Mouse (Mus musculus): ENCODE measurements around the gene Entpd7. TPM values are rescaled to one million over a fixed set of nuclear protein-coding genes. Genes with fewer than 3 reads are reported as not detected.

Entpd7 gene
- polyA plus RNA-seq (2015; fragmentation: Nextera tagmentation; extraction: Ambion mirVana), result 9.2 and 9.5 TPM in 2 replicates

GRCm38 (mm10) chr19:43689419-43690246, at the start of gene Entpd7:
Entpd7 (plus strand) TSS chr19:43689672.
- ATAC-seq (ENCODE audit: low read depth), result peak; percentile 100
- no peaks in the 10 kb centered on the region for H3K27me3 ChIP-seq (ENCODE audit: control insufficient read depth, insufficient read depth, low read depth, low read length)
- H3K4me3 ChIP-seq (ENCODE audit: low read length), result peak within 1 kb of the TSS; percentile 88
- peak within 1 kb of the TSS; percentile 90 for H3K9ac ChIP-seq (ENCODE audit: low read length)
- WGBS, result under 1% methylated on average over 55 of the region's 60 CpGs
- peak within 1 kb of the TSS; percentile 33; the same call in 1 of the 2 replicates for H3K27ac ChIP-seq (ENCODE audit: low read length)
- no peaks in the 10 kb centered on the region for H3K9me3 ChIP-seq (ENCODE audit: control insufficient read depth, low read length)
- H3K4me1 ChIP-seq (replicated peaks; ENCODE audit: control insufficient read depth, insufficient read depth, low read length), result peaks cover 5% of the 10 kb centered on the region; the same call in 1 of the 2 replicates
- peaks cover 3% of the 10 kb centered on the region for H3K36me3 ChIP-seq (ENCODE audit: control insufficient read depth, insufficient read depth, low read length)
- H3K4me2 ChIP-seq (ENCODE audit: low read depth, low read length), result peak within 1 kb of the TSS; percentile 95

GRCm38 (mm10) chr19:43641833-43642232, 47.6 kb upstream of the Entpd7 start:
- H3K27me3 ChIP-seq (ENCODE audit: control insufficient read depth, insufficient read depth, low read depth, low read length), result no peaks in the 10 kb centered on the region
- H3K36me3 ChIP-seq (ENCODE audit: control insufficient read depth, insufficient read depth, low read length), result no peaks in the 10 kb centered on the region
- WGBS, result 46% methylated on average over 11 of the region's 11 CpGs
- H3K9me3 ChIP-seq (ENCODE audit: control insufficient read depth, low read length), result no peaks in the 10 kb centered on the region
- peak; percentile 71 for ATAC-seq (ENCODE audit: low read depth)
- H3K27ac ChIP-seq (ENCODE audit: low read length), result no peak overlapping the region
- H3K4me3 ChIP-seq (ENCODE audit: low read length), result no peak overlapping the region
- no peak overlapping the region for H3K4me2 ChIP-seq (ENCODE audit: low read depth, low read length)
- no peak overlapping the region for H3K9ac ChIP-seq (ENCODE audit: low read length)
- peaks cover 8% of the 10 kb centered on the region for H3K4me1 ChIP-seq (replicated peaks; ENCODE audit: control insufficient read depth, insufficient read depth, low read length)

DNA sequence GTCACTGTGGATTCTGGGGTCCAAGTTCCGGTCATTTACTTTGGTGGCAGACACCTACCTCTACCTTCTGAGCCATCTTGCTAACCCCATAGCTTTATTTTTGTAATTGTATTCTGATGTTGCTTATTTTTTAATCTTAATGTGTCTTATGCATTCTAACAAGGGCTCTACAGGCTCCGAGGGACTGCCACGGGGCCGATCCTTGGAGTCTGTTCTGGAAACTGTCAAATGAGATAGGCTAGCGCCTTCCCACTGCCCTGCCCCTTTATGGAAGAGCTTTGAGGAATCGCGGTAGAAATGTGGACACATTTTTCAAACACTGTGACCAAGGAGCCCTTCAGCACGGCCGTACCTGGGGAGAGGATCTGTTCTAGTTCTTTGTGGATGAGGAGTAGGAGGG, 46.6 kb upstream of the Entpd7 start:
- no peak for ATAC-seq (ENCODE audit: low read depth)
- H3K27ac ChIP-seq (ENCODE audit: low read length), result no peak overlapping the region
- no peak overlapping the region for H3K4me2 ChIP-seq (ENCODE audit: low read depth, low read length)
- H3K9ac ChIP-seq (ENCODE audit: low read length), result no peak overlapping the region
- WGBS, result 71% methylated on average over 9 of the region's 9 CpGs
- no peaks in the 10 kb centered on the region for H3K27me3 ChIP-seq (ENCODE audit: control insufficient read depth, insufficient read depth, low read depth, low read length)
- peaks cover 8% of the 10 kb centered on the region for H3K4me1 ChIP-seq (replicated peaks; ENCODE audit: control insufficient read depth, insufficient read depth, low read length)
- no peak overlapping the region for H3K4me3 ChIP-seq (ENCODE audit: low read length)
- H3K36me3 ChIP-seq (ENCODE audit: control insufficient read depth, insufficient read depth, low read length), result no peaks in the 10 kb centered on the region
- H3K9me3 ChIP-seq (ENCODE audit: control insufficient read depth, low read length), result no peaks in the 10 kb centered on the region

DNA sequence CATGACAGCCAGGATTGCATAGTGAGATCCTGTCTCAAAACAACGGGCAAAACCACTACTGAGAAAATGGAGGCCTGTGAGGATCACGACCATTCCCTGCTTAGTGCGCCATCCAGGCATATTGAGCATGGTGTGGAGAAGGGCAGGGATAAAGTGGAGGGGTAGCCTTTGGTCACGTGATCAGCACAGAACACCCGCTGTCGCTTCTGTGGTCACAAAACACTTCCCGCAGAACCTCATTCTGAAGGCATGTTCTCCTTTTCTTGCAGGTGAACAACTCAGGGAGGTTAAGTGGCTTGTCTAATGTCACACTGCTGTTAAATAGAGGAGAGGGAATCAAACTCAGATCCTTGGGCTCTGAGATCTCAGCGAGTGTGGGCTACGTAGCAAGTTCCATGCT, 44.0 kb upstream of the Entpd7 start:
- H3K4me3 ChIP-seq (ENCODE audit: low read length), result no peak overlapping the region
- no peak overlapping the region for H3K4me2 ChIP-seq (ENCODE audit: low read depth, low read length)
- peaks cover 8% of the 10 kb centered on the region for H3K4me1 ChIP-seq (replicated peaks; ENCODE audit: control insufficient read depth, insufficient read depth, low read length)
- no peaks in the 10 kb centered on the region for H3K36me3 ChIP-seq (ENCODE audit: control insufficient read depth, insufficient read depth, low read length)
- no peak overlapping the region for H3K27ac ChIP-seq (ENCODE audit: low read length)
- WGBS, result 87% methylated on average over 9 of the region's 9 CpGs
- no peaks in the 10 kb centered on the region for H3K9me3 ChIP-seq (ENCODE audit: control insufficient read depth, low read length)
- no peak for ATAC-seq (ENCODE audit: low read depth)
- no peak overlapping the region for H3K9ac ChIP-seq (ENCODE audit: low read length)
- H3K27me3 ChIP-seq (ENCODE audit: control insufficient read depth, insufficient read depth, low read depth, low read length), result no peaks in the 10 kb centered on the region

- Histone ChIP-seq H3K9me3 (ENCODE audit: control insufficient read depth, low read length) (no peaks in the 10 kb centered on the region), H3K27ac (ENCODE audit: low read length) (no peak overlapping the region), H3K4me2 (ENCODE audit: low read depth, low read length) (no peak overlapping the region), H3K27me3 (ENCODE audit: control insufficient read depth, insufficient read depth, low read depth, low read length) (no peaks in the 10 kb centered on the region; the same call in 1 of the 2 replicates), H3K4me3 (ENCODE audit: low read length) (no peak overlapping the region), H3K9ac (ENCODE audit: low read length) (no peak overlapping the region), H3K4me1 (replicated peaks; ENCODE audit: control insufficient read depth, insufficient read depth, low read length) (peaks cover 8% of the 10 kb centered on the region), H3K36me3 (ENCODE audit: control insufficient read depth, insufficient read depth, low read length) (no peaks in the 10 kb centered on the region)
- no peak for ATAC-seq (ENCODE audit: low read depth)
- 26% methylated on average over 7 of the region's 7 CpGs for WGBS
Measured at GRCm38 (mm10) chr19:43646852-43647251, 42.6 kb upstream of the Entpd7 start.

DNA sequence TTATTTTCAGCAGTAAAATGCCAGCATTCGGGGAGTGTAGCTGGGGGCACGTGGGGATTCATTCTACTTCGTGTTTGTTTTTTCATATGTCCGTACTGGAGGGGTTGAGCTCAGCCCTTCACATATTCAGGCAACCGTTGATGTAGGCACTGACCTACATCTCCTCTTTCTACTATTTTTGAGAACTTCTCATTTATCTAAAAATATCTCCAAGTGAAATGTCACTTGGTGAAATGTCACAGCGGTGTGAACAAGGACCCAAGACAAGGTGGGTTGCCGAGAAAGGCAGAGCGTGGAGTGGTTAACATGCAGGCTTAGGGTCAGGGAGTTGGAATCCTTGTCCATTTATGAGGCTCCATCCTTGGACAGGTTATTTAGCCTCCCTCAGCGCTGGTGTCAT, 42.2 kb upstream of the Entpd7 start:
- Histone ChIP-seq H3K9me3 (ENCODE audit: control insufficient read depth, low read length) (no peaks in the 10 kb centered on the region), H3K9ac (ENCODE audit: low read length) (no peak overlapping the region), H3K36me3 (ENCODE audit: control insufficient read depth, insufficient read depth, low read length) (no peaks in the 10 kb centered on the region), H3K27ac (ENCODE audit: low read length) (no peak overlapping the region), H3K4me2 (ENCODE audit: low read depth, low read length) (no peak overlapping the region), H3K4me1 (replicated peaks; ENCODE audit: control insufficient read depth, insufficient read depth, low read length) (peaks cover 6% of the 10 kb centered on the region), H3K27me3 (ENCODE audit: control insufficient read depth, insufficient read depth, low read depth, low read length) (no peaks in the 10 kb centered on the region; the same call in 1 of the 2 replicates), H3K4me3 (ENCODE audit: low read length) (no peak overlapping the region)
- 67% methylated on average over 9 of the region's 9 CpGs for WGBS
- ATAC-seq (ENCODE audit: low read depth), result no peak

DNA sequence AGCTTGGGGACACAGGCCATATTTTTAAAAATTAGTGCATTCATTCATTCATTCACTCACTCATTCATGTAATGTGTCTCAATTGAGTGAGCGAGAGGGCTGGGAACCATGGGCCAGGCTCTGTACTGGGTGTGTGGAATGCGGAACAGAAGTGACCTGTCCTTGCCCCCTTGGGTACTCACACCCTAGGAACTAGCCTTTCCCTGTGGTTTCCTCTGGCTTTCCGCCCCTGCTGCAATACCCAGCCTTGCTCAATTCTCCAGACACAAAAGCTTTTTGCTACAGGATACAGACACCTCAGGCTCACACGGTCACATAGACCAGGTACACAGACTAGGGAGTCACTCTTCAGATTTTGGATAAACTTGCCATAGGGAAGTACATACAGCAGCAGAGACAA, 41.1 kb upstream of the Entpd7 start:
- no peak for ATAC-seq (ENCODE audit: low read depth)

DNA sequence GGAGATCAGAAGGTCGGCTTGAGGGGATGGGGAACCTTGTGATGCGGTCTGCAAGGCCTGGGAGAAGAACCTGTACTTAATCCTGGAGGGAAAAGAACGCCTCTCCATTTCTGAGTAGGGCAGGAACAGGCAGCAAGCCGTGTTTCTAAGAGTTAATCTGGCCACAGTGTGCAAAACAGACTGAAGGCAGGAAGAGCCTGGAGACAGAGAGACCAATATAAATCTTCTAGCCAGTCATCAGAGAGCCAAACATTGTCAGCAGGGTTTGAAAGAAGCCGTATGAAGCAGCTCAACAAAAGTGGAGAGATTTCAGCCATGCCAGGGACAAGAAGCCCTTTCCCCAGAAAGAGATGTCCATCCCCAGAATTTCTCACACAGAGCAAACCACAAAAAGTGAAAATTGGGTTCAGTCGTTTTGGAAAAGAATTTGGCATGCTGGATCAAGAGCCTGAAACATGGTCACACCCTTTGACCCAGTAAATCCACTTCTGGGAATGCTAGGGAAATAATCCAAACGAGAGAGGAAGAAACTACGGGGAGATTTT, 38.2 kb upstream of the Entpd7 start:
- 39% methylated on average over 8 of the region's 8 CpGs for WGBS
- ATAC-seq (ENCODE audit: low read depth), result no peak

More for the DNA sequence above, 41.1 kb upstream of the Entpd7 start:
- no peaks in the 10 kb centered on the region for H3K9me3 ChIP-seq (ENCODE audit: control insufficient read depth, low read length)
- 80% methylated on average over 4 of the region's 4 CpGs for WGBS
- H3K4me2 ChIP-seq (ENCODE audit: low read depth, low read length), result no peak overlapping the region
- no peak overlapping the region for H3K9ac ChIP-seq (ENCODE audit: low read length)
- H3K36me3 ChIP-seq (ENCODE audit: control insufficient read depth, insufficient read depth, low read length), result no peaks in the 10 kb centered on the region
- H3K27ac ChIP-seq (ENCODE audit: low read length), result no peak overlapping the region
- no peak overlapping the region for H3K4me3 ChIP-seq (ENCODE audit: low read length)
- H3K4me1 ChIP-seq (replicated peaks; ENCODE audit: control insufficient read depth, insufficient read depth, low read length), result peaks cover 5% of the 10 kb centered on the region
- H3K27me3 ChIP-seq (ENCODE audit: control insufficient read depth, insufficient read depth, low read depth, low read length), result peaks cover 7% of the 10 kb centered on the region; the same call in 1 of the 2 replicates

GRCm38 (mm10) chr19:43655735-43656492, 33.6 kb upstream of the Entpd7 start:
- ATAC-seq (ENCODE audit: low read depth), result no peak
- Histone ChIP-seq H3K4me1 (replicated peaks; ENCODE audit: control insufficient read depth, insufficient read depth, low read length) (no peaks in the 10 kb centered on the region; the same call in 1 of the 2 replicates), H3K4me3 (ENCODE audit: low read length) (no peak overlapping the region), H3K9me3 (ENCODE audit: control insufficient read depth, low read length) (no peaks in the 10 kb centered on the region), H3K27ac (ENCODE audit: low read length) (no peak overlapping the region), H3K36me3 (ENCODE audit: control insufficient read depth, insufficient read depth, low read length) (no peaks in the 10 kb centered on the region), H3K9ac (ENCODE audit: low read length) (no peak overlapping the region), H3K27me3 (ENCODE audit: control insufficient read depth, insufficient read depth, low read depth, low read length) (peaks cover 10% of the 10 kb centered on the region; the same call in 1 of the 2 replicates), H3K4me2 (ENCODE audit: low read depth, low read length) (no peak overlapping the region)
- 39% methylated on average over 11 of the region's 11 CpGs for WGBS

More for the DNA sequence above, 38.2 kb upstream of the Entpd7 start:
- H3K9me3 ChIP-seq (ENCODE audit: control insufficient read depth, low read length), result no peaks in the 10 kb centered on the region
- no peak overlapping the region for H3K4me2 ChIP-seq (ENCODE audit: low read depth, low read length)
- H3K9ac ChIP-seq (ENCODE audit: low read length), result no peak overlapping the region
- H3K4me1 ChIP-seq (replicated peaks; ENCODE audit: control insufficient read depth, insufficient read depth, low read length), result no peaks in the 10 kb centered on the region; the same call in 1 of the 2 replicates
- H3K27me3 ChIP-seq (ENCODE audit: control insufficient read depth, insufficient read depth, low read depth, low read length), result peaks cover 10% of the 10 kb centered on the region; the same call in 1 of the 2 replicates
- no peaks in the 10 kb centered on the region for H3K36me3 ChIP-seq (ENCODE audit: control insufficient read depth, insufficient read depth, low read length)
- H3K4me3 ChIP-seq (ENCODE audit: low read length), result no peak overlapping the region
- H3K27ac ChIP-seq (ENCODE audit: low read length), result no peak overlapping the region

Data from lung, embryonic 16.5 days (tissue).